Comparison of ENCODE assay signal across 8 mouse cellular contexts in genomic region chr10:128094340-128094968, GRCm38 (mm10). TPM values are rescaled to one million over a fixed set of nuclear protein-coding genes. Genes with fewer than 3 reads are reported as not detected.
A peak's percentile ranks its signal among the peaks of the same experiment; 100 is the strongest.
DNase-seq lines count a peak whose midpoint lies in the region; ATAC-seq and TF ChIP-seq lines count a peak whose summit lies in the region.

No protein-coding gene starts in this region.

- H3K36me3 ChIP-seq in embryonic facial prominence, embryonic 11.5 days (replicated peaks; ENCODE audit: control insufficient read depth, insufficient read depth, low read depth, low read length), result no peaks in the 10 kb centered on the region
- peaks cover 11% of the 10 kb centered on the region for H3K36me3 ChIP-seq in liver, embryonic 14.5 days (replicated peaks; ENCODE audit: control insufficient read depth, insufficient read depth, low read depth)
- no peaks in the 10 kb centered on the region; the same call in 1 of the 2 replicates for H3K36me3 ChIP-seq in testis, adult 2 months (ENCODE audit: control insufficient read depth, insufficient read depth, low read length)

- peak; percentile 95 for DNase-seq in A20 (ENCODE audit: low read depth, low spot score)
- DNase-seq in adrenal gland, adult 8-10 months, result peak; percentile 92
- DNase-seq in embryonic facial prominence, embryonic 11.5 days (ENCODE audit: low spot score), result peak; percentile 87
- DNase-seq in heart, adult 8-10 months (ENCODE audit: low spot score), result peak; percentile 85
- peak; percentile 94 for DNase-seq in kidney, adult 8-10 months
- peak; percentile 87 to 89 (median 88) for DNase-seq in liver, embryonic 14.5 days (ENCODE audit: low read depth in 3 of 3, low spot score in 3 of 3)
- peak; percentile 90 to 92 for DNase-seq in natural killer cell, adult 2 months (ENCODE audit: low spot score in 2 of 2)

- H3K27me3 ChIP-seq in embryonic facial prominence, embryonic 11.5 days (ENCODE audit: control insufficient read depth, insufficient read depth, low read length), result no peaks in the 10 kb centered on the region
- no peaks in the 10 kb centered on the region for H3K27me3 ChIP-seq in liver, embryonic 14.5 days (ENCODE audit: control insufficient read depth, insufficient read depth, low read length)
- no peaks in the 10 kb centered on the region for H3K27me3 ChIP-seq in testis, adult 2 months (ENCODE audit: control insufficient read depth, insufficient read depth, low read length)

- 11% methylated on average over 19 of the region's 19 CpGs for WGBS in embryonic facial prominence, embryonic 11.5 days
- WGBS in liver, embryonic 14.5 days (ENCODE audit: insufficient replicate concordance), result 9% methylated on average over 19 of the region's 19 CpGs

- peaks cover 7% of the 10 kb centered on the region for H3K4me1 ChIP-seq in embryonic facial prominence, embryonic 11.5 days (ENCODE audit: control insufficient read depth, insufficient read depth, low read length)
- H3K4me1 ChIP-seq in liver, embryonic 14.5 days (replicated peaks; ENCODE audit: control insufficient read depth in 2 of 2, insufficient read depth in 2 of 2, low read length in 1 of 2), result peaks cover 44 to 53% of the 10 kb centered on the region in 2 experiments
- H3K4me1 ChIP-seq in testis, adult 2 months (ENCODE audit: control insufficient read depth, insufficient read depth, low read length), result peaks cover 17% of the 10 kb centered on the region

- no peak overlapping the region for H3K9ac ChIP-seq in embryonic facial prominence, embryonic 11.5 days (replicated peaks; ENCODE audit: low read length)
- H3K9ac ChIP-seq in liver, embryonic 14.5 days (replicated peaks), result peak overlapping the region; percentile 92

- no peak for TF ChIP-seq CTCF in liver, embryonic 14.5 days (IDR thresholded peaks at IDR 0.05; ENCODE audit: low read depth)
- TF ChIP-seq CTCF in testis, adult 2 months (IDR thresholded peaks at IDR 0.05; ENCODE audit: control insufficient read depth, insufficient read depth, insufficient replicate concordance, low read depth, low read length), result no peak

- H3K27ac ChIP-seq in embryonic facial prominence, embryonic 11.5 days (replicated peaks; ENCODE audit: low read depth, low read length), result no peak overlapping the region
- peak overlapping the region; percentile 96 for H3K27ac ChIP-seq in liver, embryonic 14.5 days
- peak overlapping the region; percentile 96 for H3K27ac ChIP-seq in testis, adult 2 months (ENCODE audit: control insufficient read depth, insufficient read depth, low read depth, low read length)

- no peak for TF ChIP-seq EP300 in liver, embryonic 14.5 days (IDR thresholded peaks at IDR 0.05; ENCODE audit: low read depth)

- H3K4me2 ChIP-seq in embryonic facial prominence, embryonic 11.5 days (ENCODE audit: low read depth, low read length), result peak overlapping the region; percentile 39
- peak overlapping the region; percentile 88 for H3K4me2 ChIP-seq in liver, embryonic 14.5 days (ENCODE audit: low read depth)

- peak overlapping the region; percentile 7 for H3K4me3 ChIP-seq in embryonic facial prominence, embryonic 11.5 days (ENCODE audit: low read depth, low read length)
- H3K4me3 ChIP-seq in liver, embryonic 14.5 days (ENCODE audit: insufficient read depth in 1 of 2, low read depth in 2 of 2, low read length in 2 of 2), result peak overlapping the region; percentile 74 to 100
- peak overlapping the region; percentile 91 for H3K4me3 ChIP-seq in testis, adult 2 months (ENCODE audit: control insufficient read depth, low read depth, low read length)

- ATAC-seq in embryonic facial prominence, embryonic 11.5 days (replicated peaks; ENCODE audit: insufficient number of reproducible peaks, low FRiP score, low TSS enrichment, low read depth), result peak; percentile 60
- ATAC-seq in liver, embryonic 14.5 days (ENCODE audit: insufficient read depth), result peak; percentile 65

- TF ChIP-seq POLR2A in testis, adult 2 months (IDR thresholded peaks at IDR 0.05; ENCODE audit: control insufficient read depth, low read depth, low read length), result peak; percentile 80

- H3K9me3 ChIP-seq in embryonic facial prominence, embryonic 11.5 days (replicated peaks; ENCODE audit: control insufficient read depth, low read length), result no peaks in the 10 kb centered on the region
- no peaks in the 10 kb centered on the region for H3K9me3 ChIP-seq in liver, embryonic 14.5 days (ENCODE audit: control insufficient read depth, low read length)

RNA-seq across cellular contexts. Expression of gene Baz2a, which starts 3.1 kb away (rescaled TPM):
- total RNA-seq in adrenal gland, adult 8-10 months (2022), result 10 to 100 TPM; 52.9 to 78.0 (median 62.7) TPM
- 14.0 and 14.2 TPM in 2 replicates for polyA plus RNA-seq in embryonic facial prominence, embryonic 11.5 days (2014; fragmentation: Nextera tagmentation; extraction: Ambion mirVana)
- total RNA-seq in heart, adult 8-10 months (2022), result 10 to 100 TPM; 21.3 to 22.8 (median 22.1) TPM
- 9.5 TPM in 2 replicates for polyA plus RNA-seq in liver, embryonic 14.5 days (2012; rRNA removed)
- polyA plus RNA-seq in liver, embryonic 14.5 days (2014; fragmentation: Nextera tagmentation; extraction: Ambion mirVana), result 9.1 and 10.3 TPM in 2 replicates
- polyA plus RNA-seq in testis, adult 2 months (2012; rRNA removed), result 90.5 and 100 TPM in 2 replicates

RNA-seq across cellular contexts. Expression of gene Atp5b, which starts 11.4 kb away (rescaled TPM):
- 1,000 to 10,000 TPM; 1,737 to 2,601 (median 2,176) TPM for total RNA-seq in adrenal gland, adult 8-10 months (2022)
- 2,412 and 2,488 TPM in 2 replicates for polyA plus RNA-seq in embryonic facial prominence, embryonic 11.5 days (2014; fragmentation: Nextera tagmentation; extraction: Ambion mirVana)
- 1,000 to 10,000 TPM; 7,887 to 9,725 (median 8,934) TPM for total RNA-seq in heart, adult 8-10 months (2022)
- polyA plus RNA-seq in liver, embryonic 14.5 days (2012; rRNA removed), result 910 and 999 TPM in 2 replicates
- 1,823 and 1,877 TPM in 2 replicates for polyA plus RNA-seq in liver, embryonic 14.5 days (2014; fragmentation: Nextera tagmentation; extraction: Ambion mirVana)
- 805 and 830 TPM in 2 replicates for polyA plus RNA-seq in testis, adult 2 months (2012; rRNA removed)

RNA-seq across cellular contexts. Expression of gene Ptges3, which starts 35.7 kb away (rescaled TPM):
- 100 to 1,000 TPM; 128 to 203 (median 146) TPM for total RNA-seq in adrenal gland, adult 8-10 months (2022)
- 641 and 733 TPM in 2 replicates for polyA plus RNA-seq in embryonic facial prominence, embryonic 11.5 days (2014; fragmentation: Nextera tagmentation; extraction: Ambion mirVana)
- total RNA-seq in heart, adult 8-10 months (2022), result 100 to 1,000 TPM in 1 of 4 experiments, 10 to 100 TPM in 3; 77.8 to 104 (median 91.6) TPM
- 20.9 and 40.1 TPM in 2 replicates for polyA plus RNA-seq in liver, embryonic 14.5 days (2012; rRNA removed)
- polyA plus RNA-seq in liver, embryonic 14.5 days (2014; fragmentation: Nextera tagmentation; extraction: Ambion mirVana), result 233 and 244 TPM in 2 replicates
- polyA plus RNA-seq in testis, adult 2 months (2012; rRNA removed), result 41.6 and 42.7 TPM in 2 replicates

RNA-seq across cellular contexts. Expression of gene Naca, which starts 59.1 kb away (rescaled TPM):
- total RNA-seq in adrenal gland, adult 8-10 months (2022), result 100 to 1,000 TPM; 560 to 666 (median 578) TPM
- polyA plus RNA-seq in embryonic facial prominence, embryonic 11.5 days (2014; fragmentation: Nextera tagmentation; extraction: Ambion mirVana), result 1,020 and 1,060 TPM in 2 replicates
- 100 to 1,000 TPM; 503 to 580 (median 537) TPM for total RNA-seq in heart, adult 8-10 months (2022)
- 160 and 272 TPM in 2 replicates for polyA plus RNA-seq in liver, embryonic 14.5 days (2012; rRNA removed)
- polyA plus RNA-seq in liver, embryonic 14.5 days (2014; fragmentation: Nextera tagmentation; extraction: Ambion mirVana), result 519 and 530 TPM in 2 replicates
- polyA plus RNA-seq in testis, adult 2 months (2012; rRNA removed), result 229 and 234 TPM in 2 replicates

Comparison
In these comparisons a context has a peak if more than half of its experiments do, and no peak if none do; other contexts are left out.
1. H3K4me3 ChIP-seq: peak in every context shown above with its lines; median percentile 91 in testis, adult 2 months; 87 in liver, embryonic 14.5 days; 7 in embryonic facial prominence, embryonic 11.5 days.